Mouse (Mus musculus) MEL (cell line): Measurements from ENCODE around the gene Jdp2. TPM values are rescaled to one million over a fixed set of nuclear protein-coding genes. Genes with fewer than 3 reads are reported as not detected.

ENCODE experiments used
- DNase-seq: peaks from one replicate; pipeline ENCODE4 v3.0.0; 2011; ENCODE audit warnings: low read depth, low spot score
- H3K27ac ChIP-seq: 2 replicates; pipeline ENCODE4 v1.5.1; 2012; ENCODE audit warnings: low read depth, mild to moderate bottlenecking, control low read depth, low read length, moderate library complexity; ENCODE audit not compliant: control insufficient read depth
- H3K27me3 ChIP-seq, 2 experiments: fragments of 150-350 bp in 1 of 2; sonication (generic) in 1 of 2; 2 replicates each; pipeline ENCODE4 v1.6.1; 2012; ENCODE audit warnings: low read length in 2 of 2, mild to moderate bottlenecking in 2 of 2, improper control_type of control experiment in 1 of 2, moderate library complexity in 1 of 2; ENCODE audit not compliant: insufficient read depth in 2 of 2, control insufficient read depth in 1 of 2
- H3K36me3 ChIP-seq, 2 experiments: 2 replicates each; pipeline ENCODE4 v1.6.1; 2012 to 2014; ENCODE audit warnings: low read length in 2 of 2, improper control_type of control experiment in 1 of 2, inconsistent platforms in 1 of 2, mild to moderate bottlenecking in 1 of 2; ENCODE audit not compliant: insufficient read depth in 2 of 2, control insufficient read depth in 1 of 2
- H3K4me1 ChIP-seq, 2 experiments: fragments of 150-350 bp in 1 of 2; sonication (generic) in 1 of 2; 2 replicates each; pipeline ENCODE4 v1.6.1; 2012; ENCODE audit warnings: low read length in 2 of 2, improper control_type of control experiment in 1 of 2, mild to moderate bottlenecking in 1 of 2; ENCODE audit not compliant: insufficient read depth in 2 of 2, control insufficient read depth in 1 of 2
- H3K4me3 ChIP-seq, 2 experiments: fragments of 150-350 bp in 1 of 2; sonication (generic) in 1 of 2; 2 replicates each; pipeline ENCODE4 v1.5.1; 2012; ENCODE audit warnings: low read depth in 2 of 2, low read length in 2 of 2, mild to moderate bottlenecking in 2 of 2, moderate library complexity in 2 of 2, control low read depth in 1 of 2, improper control_type of control experiment in 1 of 2; ENCODE audit not compliant: control insufficient read depth in 1 of 2, insufficient read depth in 1 of 2
- H3K79me2 ChIP-seq: 2 replicates; pipeline ENCODE4 v1.6.1; 2012; ENCODE audit warnings: mild to moderate bottlenecking, low read length, moderate library complexity; ENCODE audit not compliant: control insufficient read depth, poor library complexity, insufficient read depth
- H3K9ac ChIP-seq: 2 replicates; pipeline ENCODE4 v1.6.1; 2012; ENCODE audit warnings: low read depth, mild to moderate bottlenecking, control low read depth, low read length, moderate library complexity; ENCODE audit not compliant: control insufficient read depth, poor library complexity, severe bottlenecking
- H3K9me3 ChIP-seq: fragments of 150-350 bp; sonication (generic); replicated peaks from 2 replicates; pipeline ENCODE4 v1.6.1; 2012; ENCODE audit warnings: mild to moderate bottlenecking, low read length, improper control_type of control experiment, moderate library complexity; ENCODE audit not compliant: insufficient read depth
- E2F4 ChIP-seq: IDR thresholded peaks from 2 replicates; pipeline ENCODE4 v1.6.1; 2011; ENCODE audit warnings: low read depth, low read length, improper control_type of control experiment, borderline replicate concordance
- JUND ChIP-seq: IDR thresholded peaks from 2 replicates; pipeline ENCODE4 v1.6.1; 2011; ENCODE audit warnings: low read depth, mild to moderate bottlenecking, improper control_type of control experiment, low read length
- MYB ChIP-seq: IDR thresholded peaks from 2 replicates; pipeline ENCODE4 v1.6.1; 2011; ENCODE audit warnings: mild to moderate bottlenecking, low read depth, low read length, improper control_type of control experiment
- MYC ChIP-seq: IDR thresholded peaks from 2 replicates; pipeline ENCODE4 v1.6.1; 2011; ENCODE audit warnings: low read depth, mild to moderate bottlenecking, low read length, improper control_type of control experiment, moderate library complexity
- NELFE ChIP-seq: IDR thresholded peaks from 2 replicates; pipeline ENCODE4 v1.6.1; 2011; ENCODE audit warnings: low read depth, low read length, improper control_type of control experiment
- NRF1 ChIP-seq: IDR thresholded peaks from 2 replicates; pipeline ENCODE4 v1.6.1; 2014; ENCODE audit warnings: low read depth, mild to moderate bottlenecking, inconsistent platforms, low read length, improper control_type of control experiment, moderate library complexity; ENCODE audit not compliant: poor library complexity, insufficient read depth, severe bottlenecking
- POLR2AphosphoS5 ChIP-seq: IDR thresholded peaks from 2 replicates; pipeline ENCODE4 v1.6.1; 2012; ENCODE audit warnings: low read depth, borderline replicate concordance, mild to moderate bottlenecking, inconsistent platforms, low read length, moderate library complexity, mixed read lengths
- RCOR1 ChIP-seq: IDR thresholded peaks from 2 replicates; pipeline ENCODE4 v1.6.1; 2012; ENCODE audit warnings: low read depth, mild to moderate bottlenecking, inconsistent platforms, low read length, improper control_type of control experiment
- TBP ChIP-seq: IDR thresholded peaks from 2 replicates; pipeline ENCODE4 v1.8.0; 2011; ENCODE audit warnings: low read depth, low read length, improper control_type of control experiment
- UBTF ChIP-seq: IDR thresholded peaks from 2 replicates; pipeline ENCODE4 v1.6.1; 2012; ENCODE audit warnings: low read depth, mild to moderate bottlenecking, inconsistent platforms, low read length, improper control_type of control experiment, moderate library complexity, borderline replicate concordance; ENCODE audit not compliant: insufficient read depth
- ZC3H11A ChIP-seq: IDR thresholded peaks from 2 replicates; pipeline ENCODE4 v1.6.1; 2012; ENCODE audit warnings: low read depth, mild to moderate bottlenecking, inconsistent platforms, low read length, improper control_type of control experiment
- ZNF384 ChIP-seq: IDR thresholded peaks from 2 replicates; pipeline ENCODE4 v1.6.1; 2012; ENCODE audit warnings: low read depth, mild to moderate bottlenecking, inconsistent platforms, low read length, improper control_type of control experiment
- polyA plus RNA-seq, 2 experiments: library from polyadenylated mRNA; stranded (reverse) in 1 of 2; unstranded in 1 of 2; fragments of >175 nt in 1 of 2; fragments of >200 nt in 1 of 2; gene quantifications; 2 replicates each; pipeline versions ENCODE4 v1.2.1 to v1.2.4; 2012; ENCODE audit warnings: low replicate concordance in 2 of 2, low read depth in 1 of 2; ENCODE audit not compliant: insufficient read length in 2 of 2, insufficient read depth in 1 of 2, missing spikeins in 1 of 2
- total RNA-seq: library from RNA; depleted of rRNA; stranded (reverse); fragments of 300-350 nt; gene quantifications from 2 replicates; pipeline ENCODE4 v1.2.3, GENCODE M21; 2012

Jdp2 gene
- total and polyA plus RNA-seq, 3 experiments = 2.3 to 9.1 TPM; not detected in 1

GRCm38 (mm10) chr12:85582067-85582316 is 16.8 kb upstream of the Jdp2 start:
- Histone ChIP-seq H3K79me2 (no peaks in the 10 kb centered on the region), H3K4me3 (no peak overlapping the region), H3K9me3 (no peaks in the 10 kb centered on the region), H3K27me3 (peaks cover 0 to 2% of the 10 kb centered on the region in 2 experiments; a peak in 1 of 4 replicates), H3K9ac (no peak overlapping the region), H3K36me3 (no peaks in the 10 kb centered on the region), H3K27ac (no peak overlapping the region), H3K4me1 (no peaks in the 10 kb centered on the region)
- DNase-seq = no peak
- TF ChIP-seq E2F4 = no peak

DNA sequence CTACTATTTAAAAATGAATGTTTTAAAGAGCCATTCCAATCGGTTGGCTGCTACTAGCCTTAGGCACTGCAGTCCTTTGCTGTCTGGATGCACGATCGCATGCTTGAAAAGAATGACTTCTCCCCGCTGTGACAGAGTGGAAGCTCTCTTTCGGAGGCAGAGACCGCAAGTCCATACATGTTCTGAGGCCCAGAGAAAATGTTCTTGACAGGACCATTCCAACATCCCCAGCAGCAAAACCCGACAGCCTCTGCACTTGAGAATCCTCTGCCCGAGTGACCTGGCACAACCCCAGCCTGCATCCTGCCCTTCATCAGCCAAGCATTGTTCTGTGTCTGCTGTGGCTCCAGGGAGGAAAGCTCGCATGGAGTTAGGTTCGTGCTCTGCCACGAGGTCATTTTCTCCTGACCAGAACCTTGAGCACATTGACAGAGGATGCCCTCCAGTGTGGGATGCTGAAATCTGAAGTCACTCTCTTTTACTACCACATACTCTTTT is 13.0 kb upstream of the Jdp2 start:
- Histone ChIP-seq H3K79me2 (no peaks in the 10 kb centered on the region), H3K36me3 (no peaks in the 10 kb centered on the region), H3K27me3 (no peaks in the 10 kb centered on the region; a peak in 1 of 4 replicates), H3K9ac (no peak overlapping the region), H3K4me3 (no peak overlapping the region), H3K9me3 (no peaks in the 10 kb centered on the region), H3K27ac (no peak overlapping the region), H3K4me1 (no peaks in the 10 kb centered on the region)
- DNase-seq = no peak
- no peak for TF ChIP-seq MYC
- no peak for TF ChIP-seq UBTF
- TF ChIP-seq NELFE = no peak
- TF ChIP-seq JUND = no peak
- TF ChIP-seq ZNF384 = no peak
- no peak for TF ChIP-seq ZC3H11A

DNA sequence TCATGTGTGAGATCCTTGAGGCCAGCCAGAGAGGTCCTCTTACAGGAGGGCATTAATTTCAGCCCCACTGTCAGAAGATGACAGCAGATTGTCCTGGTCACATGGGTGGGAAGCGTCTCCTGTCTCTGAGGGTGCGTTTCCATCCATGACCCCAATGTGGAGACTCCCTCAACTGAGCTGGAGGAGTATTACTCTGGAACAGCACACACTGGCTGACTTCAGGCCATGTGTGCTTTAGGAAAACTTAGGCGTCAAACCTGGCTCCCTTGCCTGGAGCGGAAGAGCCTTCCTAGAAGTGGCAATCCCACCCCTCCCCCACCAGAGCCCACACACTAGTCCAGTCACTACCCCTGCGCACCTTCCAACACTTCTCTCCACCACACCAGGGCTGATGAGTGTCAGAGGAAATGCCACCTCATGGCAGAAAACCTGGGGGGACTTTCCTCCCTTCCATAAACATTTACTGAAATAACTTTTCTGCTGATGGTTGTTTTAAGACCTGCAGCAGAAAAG is 8.9 kb upstream of the Jdp2 start:
- no peak overlapping the region for H3K9ac ChIP-seq
- H3K9me3 ChIP-seq = no peaks in the 10 kb centered on the region
- TF ChIP-seq MYB = no peak
- no peak for TF ChIP-seq POLR2AphosphoS5
- no peak for TF ChIP-seq E2F4
- TF ChIP-seq ZC3H11A = no peak
- no peak for TF ChIP-seq RCOR1
- TF ChIP-seq TBP = no peak
- TF ChIP-seq NRF1 = no peak
- H3K27ac ChIP-seq = no peak overlapping the region
- no peak overlapping the region for H3K4me3 ChIP-seq
- H3K79me2 ChIP-seq = no peaks in the 10 kb centered on the region
- peaks cover 6 to 10% of the 10 kb centered on the region in 2 experiments for H3K4me1 ChIP-seq
- no peaks in the 10 kb centered on the region for H3K27me3 ChIP-seq
- DNase-seq = no peak
- peaks cover 0 to 8% of the 10 kb centered on the region in 2 experiments; a peak in 2 of 4 replicates for H3K36me3 ChIP-seq
